Mouse (Mus musculus): Measurements from ENCODE around the gene Rnft2.

GRCm38 (mm10) chr5:118245606-118246308, 841 bp upstream of the Rnft2 start:
- TF ChIP-seq POLR2A (IDR thresholded peaks at IDR 0.05; ENCODE audit: insufficient read length, low read depth) (no peak), TCF3 (IDR thresholded peaks at IDR 0.05; ENCODE audit: insufficient read length, low read depth) (no peak), MAX (IDR thresholded peaks at IDR 0.05; ENCODE audit: low read depth) (no peak), REST (IDR thresholded peaks at IDR 0.05; ENCODE audit: insufficient read depth, insufficient read length) (no peak), MYOG (IDR thresholded peaks at IDR 0.05; ENCODE audit: control insufficient read depth in 1 of 3, insufficient read depth in 1 of 3, insufficient read length in 2 of 3, low read depth in 2 of 3) (no peak), CEBPB (IDR thresholded peaks at IDR 0.05; ENCODE audit: insufficient read depth, poor library complexity, severe bottlenecking) (no peak)
